Mouse (Mus musculus) lung, postnatal 0 days (tissue): ENCODE data around the gene Sgsm3.

ENCODE experiments used
- CTCF ChIP-seq: IDR thresholded peaks from 2 replicates; pipeline ENCODE4 v1.5.1; 2016; ENCODE audit warnings: antibody characterized with exemption, mild to moderate bottlenecking
- EP300 ChIP-seq: IDR thresholded peaks from 2 replicates; pipeline ENCODE4 v1.6.1; 2016; ENCODE audit warnings: antibody characterized with exemption, mild to moderate bottlenecking, control low read depth

DNA sequence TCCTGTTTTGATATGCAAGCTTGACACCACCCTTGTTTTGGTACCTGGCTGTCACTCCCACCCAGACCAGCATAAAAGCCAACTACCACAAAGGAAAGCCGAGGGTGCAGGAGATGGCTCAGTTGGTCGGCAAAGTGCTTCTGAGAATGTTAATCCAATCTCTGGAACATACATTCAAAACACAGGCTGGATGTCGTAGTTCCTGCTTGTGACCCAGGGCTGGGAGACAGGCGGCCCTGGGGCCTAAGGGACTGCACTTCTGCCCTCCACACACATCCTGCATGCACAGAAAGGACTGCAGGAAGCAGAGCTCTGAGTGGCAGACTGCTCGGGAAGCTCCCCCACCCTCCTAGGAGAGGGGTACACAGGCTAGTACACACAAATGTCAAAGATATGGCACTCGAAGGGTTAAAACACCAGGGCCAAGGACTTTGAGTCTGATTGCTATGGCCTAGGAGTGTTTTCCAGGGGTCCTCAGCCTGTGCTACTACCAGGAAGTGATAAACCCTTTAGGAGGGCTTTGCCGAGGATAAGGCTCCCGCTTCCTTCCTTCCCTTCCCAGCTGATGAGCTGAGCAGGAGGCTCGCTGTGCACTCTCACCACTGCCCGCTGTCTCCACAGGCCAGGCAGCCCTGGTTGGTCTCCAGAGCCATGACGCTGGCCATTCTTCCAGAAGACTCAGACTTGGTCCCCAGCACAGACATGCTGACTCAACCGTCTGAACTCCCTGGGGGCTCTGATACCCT lies 58.0 kb downstream of the Sgsm3 start:
- TF ChIP-seq EP300 (no peak), CTCF (no peak)
